Mouse (Mus musculus) CD4-positive, CD25-positive, alpha-beta regulatory T cell, adult 9 weeks (primary cell): Measurements from ENCODE around the gene Capn7. TPM values are rescaled to one million over a fixed set of nuclear protein-coding genes. Genes with fewer than 3 reads are reported as not detected.

ENCODE experiments used
- polyA plus RNA-seq: library from polyadenylated mRNA; unstranded; fragments of 100-300 nt; shearing (Covaris generic); gene quantifications from one replicate; pipeline ENCODE4 v1.2.1, GENCODE M21; 2017

Capn7 gene
- polyA plus RNA-seq = 16.9 TPM

DNA sequence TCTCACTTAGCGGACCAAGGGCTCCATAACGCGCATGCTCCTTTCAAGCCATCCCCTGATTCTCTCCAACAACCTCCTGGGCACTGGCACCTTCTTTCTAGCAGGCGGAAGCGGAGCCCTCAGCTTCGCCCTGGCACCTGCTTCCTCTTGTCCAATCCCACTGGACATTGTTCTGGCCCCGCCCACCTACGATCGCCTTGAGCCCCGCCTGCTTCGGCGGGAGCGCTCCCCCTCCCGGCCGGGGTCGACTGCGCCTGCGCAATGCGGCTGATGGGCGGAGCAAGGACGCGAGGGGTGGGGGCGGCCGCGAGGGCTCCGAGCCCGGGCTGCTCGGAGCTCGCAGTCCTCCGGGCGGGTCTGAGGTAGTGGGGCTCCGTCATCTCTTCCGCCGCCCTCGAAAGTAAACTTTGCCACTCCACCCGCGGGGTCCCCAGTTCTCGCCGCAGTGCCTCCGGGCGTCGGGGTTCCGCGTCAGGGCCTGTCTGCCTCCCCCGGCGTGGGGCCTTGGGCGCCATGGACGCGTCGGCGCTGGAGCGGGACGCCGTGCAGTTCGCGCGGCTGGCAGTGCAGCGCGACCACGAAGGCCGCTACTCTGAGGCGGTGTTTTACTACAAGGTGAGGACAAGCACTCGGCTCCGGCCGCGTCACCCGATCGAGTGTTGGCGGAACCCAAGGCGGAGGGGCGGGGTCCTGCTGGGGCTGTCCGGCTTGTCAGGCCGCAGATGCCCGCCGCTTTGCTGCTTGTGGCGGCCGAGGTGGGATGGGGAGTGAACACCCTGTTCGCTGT is at the start of gene Capn7:
Capn7 (plus strand) TSS at position 270 of the 787 bp plus-strand sequence.

DNA sequence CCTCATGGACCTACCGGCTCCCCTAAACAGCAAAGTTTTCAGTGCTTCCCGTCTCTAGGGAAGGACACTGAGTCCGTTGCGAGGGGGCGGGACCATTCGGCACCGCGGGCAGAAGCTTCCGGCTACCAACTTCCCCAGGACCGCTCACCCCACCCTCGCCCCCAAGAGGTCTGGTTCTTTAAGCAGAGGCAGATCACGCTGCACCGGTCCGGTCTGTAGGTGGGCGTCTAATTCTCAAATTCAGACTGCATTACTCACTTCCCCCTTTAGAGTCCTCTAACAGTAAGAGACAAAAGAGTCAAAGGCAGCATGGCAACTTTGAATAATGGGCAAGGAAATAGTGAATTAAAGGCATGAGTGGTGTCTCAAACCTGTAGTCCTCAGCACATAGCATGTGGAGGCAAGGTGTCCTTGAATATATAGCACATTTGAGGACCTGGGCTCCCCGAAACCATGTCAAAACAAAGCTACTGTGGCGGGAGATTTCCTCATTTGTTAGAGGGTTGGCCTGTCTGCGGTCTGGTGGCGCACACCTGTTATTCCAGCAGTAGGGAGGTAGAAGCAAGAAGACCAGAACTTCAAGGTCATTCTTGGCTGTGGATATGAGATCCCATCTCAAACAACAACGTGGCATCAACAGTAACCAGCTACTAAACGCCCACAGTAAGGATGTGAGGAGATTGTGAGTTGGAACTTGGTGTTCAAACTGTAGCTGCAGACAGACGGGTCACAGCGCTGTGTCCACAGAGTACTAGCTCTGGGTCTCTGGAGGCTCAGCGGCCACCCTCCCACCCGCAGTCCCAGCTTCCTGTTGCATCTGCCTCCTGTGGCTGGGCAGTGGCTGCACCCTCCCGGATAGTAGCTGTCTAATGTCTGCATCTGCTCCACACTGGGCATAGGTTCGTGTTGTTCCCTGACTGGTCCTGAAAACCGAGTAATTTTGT is 12.3 kb upstream of the Capn7 start, which contains the start of gene Dnah1:
Dnah1 (minus strand) TSS at position 48 of the 944 bp plus-strand sequence.

Other genes with a start within 250 kb of the Capn7 start
- gene Smim4, start 207.7 kb upstream of the Capn7 start, polyA plus RNA-seq = 111 TPM
- not detected for gene Nt5dc2, start 205.6 kb upstream of the Capn7 start, polyA plus RNA-seq
- 4.1 TPM for gene Stab1, start 168.0 kb upstream of the Capn7 start, polyA plus RNA-seq
- not detected for gene Tnnc1, start 128.3 kb upstream of the Capn7 start, polyA plus RNA-seq
- gene Nisch, start 119.7 kb upstream of the Capn7 start, polyA plus RNA-seq = 170 TPM
- gene Sema3g, start 118.8 kb upstream of the Capn7 start, polyA plus RNA-seq = not detected
- gene Phf7, start 85.3 kb upstream of the Capn7 start, polyA plus RNA-seq = 10.5 TPM
- gene Bap1, start 85.2 kb upstream of the Capn7 start, polyA plus RNA-seq = 95.8 TPM
- gene Dnah1, start 12.7 kb upstream of the Capn7 start, polyA plus RNA-seq = 0.04 TPM
- gene Sh3bp5, start 99.4 kb downstream of the Capn7 start, polyA plus RNA-seq = 24.7 TPM
- 25.4 TPM for gene Eaf1, start 157.8 kb downstream of the Capn7 start, polyA plus RNA-seq
- gene Mettl6, start 158.4 kb downstream of the Capn7 start, polyA plus RNA-seq = 74.8 TPM